Mouse (Mus musculus) lung, postnatal 14 days (tissue): ENCODE results near the gene Fes.

ENCODE experiments used
- DNase-seq: peaks from one replicate; pipeline ENCODE4 v3.0.0; 2021

The Fes gene

DNA sequence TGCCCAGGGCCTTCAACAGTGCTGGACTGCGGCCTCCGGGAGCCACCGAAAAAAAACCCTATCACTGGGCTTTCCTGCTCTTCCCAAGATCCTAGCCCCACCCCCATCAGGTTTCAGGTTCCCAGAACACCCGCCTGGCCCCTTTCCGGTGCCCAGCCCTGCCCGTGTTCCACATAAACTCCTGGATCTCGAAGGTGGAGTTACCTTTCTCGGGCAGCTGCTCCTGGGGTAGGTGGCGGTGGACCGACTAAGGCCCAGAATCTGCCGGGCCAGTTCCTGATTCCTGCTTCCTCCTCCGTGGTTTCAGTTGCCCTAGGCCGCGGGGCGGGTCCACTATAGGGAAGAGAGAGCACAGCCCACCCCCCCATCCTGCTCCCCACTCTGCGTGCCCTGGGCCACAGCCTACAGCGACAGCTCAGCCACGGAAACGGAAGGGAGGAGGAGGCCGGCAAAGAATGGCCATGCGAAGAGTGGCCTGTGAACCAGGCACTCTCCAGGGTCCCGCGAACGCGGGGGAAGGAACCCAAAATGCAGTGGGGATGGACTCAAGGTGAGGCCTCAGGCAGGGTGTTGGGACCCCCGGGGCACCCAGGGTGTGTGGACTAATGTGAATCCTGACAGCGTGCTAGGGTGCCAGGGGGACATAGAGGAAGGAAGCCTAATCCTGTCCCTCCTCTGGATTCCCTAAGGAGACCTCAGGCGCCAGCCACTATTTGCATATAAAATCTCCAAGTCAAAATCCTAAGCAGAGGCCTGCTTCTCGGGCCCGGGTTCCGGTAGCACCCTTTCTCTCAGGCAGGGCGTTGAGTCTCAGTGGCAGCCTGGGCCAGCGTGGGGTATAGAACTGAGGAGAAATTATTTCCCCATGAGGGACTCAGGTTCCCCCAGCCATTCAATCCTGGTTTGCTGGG is at the start of gene Fes:
Gene Fes, minus strand, starts transcription at position 314 of the 911 bp plus-strand sequence.
- DNase-seq = peak; percentile 74

DNA sequence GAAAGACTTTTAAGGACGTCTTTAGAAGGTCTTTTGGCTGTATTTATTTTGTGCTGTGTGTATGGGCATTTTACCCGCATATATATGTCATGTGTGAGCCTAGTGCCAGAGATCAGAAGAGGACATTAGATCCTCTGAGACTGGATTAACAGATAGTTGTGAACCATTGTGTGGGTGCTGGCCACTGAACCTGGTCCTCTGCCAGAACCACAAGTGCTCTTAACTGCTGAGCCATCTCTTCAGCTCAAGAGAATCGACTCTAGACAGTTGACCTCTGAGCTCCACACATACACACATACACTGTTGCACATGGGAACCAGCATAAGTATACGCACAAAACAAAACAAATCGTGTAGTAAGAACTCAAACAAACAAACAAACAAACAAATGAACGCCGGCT is 48.8 kb upstream of the Fes start:
- no peak for DNase-seq

GRCm38 (mm10) chr7:80435594-80435993 is 47.8 kb upstream of the Fes start:
- DNase-seq = no peak

- no peak for DNase-seq
Measured at GRCm38 (mm10) chr7:80429661-80430060, 41.9 kb upstream of the Fes start.

DNA sequence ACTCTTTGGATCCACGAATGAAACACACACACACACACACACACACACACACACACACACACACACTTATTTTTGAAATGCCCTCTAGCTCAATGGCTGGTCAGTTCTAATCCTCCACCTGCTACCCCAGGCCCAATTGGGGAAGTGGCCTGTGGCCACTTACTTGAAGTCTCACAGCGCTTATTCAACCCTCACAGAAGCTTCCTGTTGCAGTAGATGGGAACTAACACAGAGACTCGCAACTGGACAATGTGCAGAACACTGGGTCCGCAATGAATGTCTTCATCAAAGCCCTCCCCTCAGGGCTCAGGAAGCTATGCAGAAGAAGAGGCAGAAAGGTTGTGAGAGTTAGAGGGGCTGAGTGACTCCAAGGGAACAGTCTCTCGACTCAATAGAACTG is 40.0 kb upstream of the Fes start:
- DNase-seq = no peak

- DNase-seq = no peak
Measured at GRCm38 (mm10) chr7:80426363-80426762, 38.6 kb upstream of the Fes start.

DNA sequence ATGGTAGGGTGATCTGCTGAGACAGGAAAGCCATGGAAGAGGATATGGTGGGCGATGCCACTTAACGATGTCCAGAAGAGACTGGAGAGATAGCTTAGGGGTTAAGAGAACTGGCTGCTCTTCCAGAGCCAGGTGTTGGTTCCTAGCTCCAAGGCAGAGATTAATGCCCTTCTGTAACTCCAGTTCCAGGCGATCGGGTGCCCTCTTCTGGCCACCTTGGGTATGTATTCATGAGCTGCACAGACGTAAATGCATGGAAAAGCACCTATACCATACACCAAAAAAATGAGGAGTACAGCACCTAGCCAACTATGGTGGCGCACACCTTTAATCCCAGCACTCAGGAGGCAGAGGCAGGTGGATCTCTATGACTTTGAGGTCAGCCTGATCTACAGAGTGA is 37.0 kb upstream of the Fes start:
- no peak for DNase-seq

DNA sequence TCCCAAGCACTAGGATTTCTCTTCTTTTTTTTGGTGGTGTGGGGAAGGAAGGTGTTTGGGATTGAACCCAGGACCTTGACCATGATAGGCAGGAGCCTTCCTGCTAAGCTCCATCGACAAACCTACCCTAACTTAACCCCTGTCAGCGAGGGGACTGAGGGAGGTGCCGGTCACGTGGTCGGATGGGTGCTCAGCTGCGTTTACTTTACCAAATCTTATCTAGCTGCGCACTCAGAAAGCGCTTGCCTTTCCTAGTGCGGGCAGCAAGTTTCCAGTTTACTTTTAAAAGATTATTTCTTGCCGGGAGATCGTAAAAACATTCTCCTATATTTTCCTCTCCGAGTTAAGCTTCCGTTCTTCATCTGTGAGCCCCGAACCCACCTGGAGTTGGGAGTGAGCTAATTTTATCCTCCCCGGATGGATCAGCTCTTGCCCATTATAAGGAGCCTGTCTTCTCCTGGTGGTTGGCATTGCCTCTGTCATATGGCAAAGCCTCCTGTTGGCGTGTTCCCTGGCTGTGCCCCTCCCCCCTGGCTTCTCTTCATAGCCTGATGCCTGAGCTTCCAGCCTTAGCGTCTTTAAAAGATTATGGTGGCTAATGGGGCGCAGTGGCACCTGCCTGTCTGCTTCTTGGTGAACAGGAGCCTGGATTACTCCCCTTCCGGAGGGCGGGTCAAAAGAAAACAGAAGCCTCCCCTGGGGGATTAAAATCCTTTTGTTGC is 35.2 kb upstream of the Fes start:
- no peak for DNase-seq

DNA sequence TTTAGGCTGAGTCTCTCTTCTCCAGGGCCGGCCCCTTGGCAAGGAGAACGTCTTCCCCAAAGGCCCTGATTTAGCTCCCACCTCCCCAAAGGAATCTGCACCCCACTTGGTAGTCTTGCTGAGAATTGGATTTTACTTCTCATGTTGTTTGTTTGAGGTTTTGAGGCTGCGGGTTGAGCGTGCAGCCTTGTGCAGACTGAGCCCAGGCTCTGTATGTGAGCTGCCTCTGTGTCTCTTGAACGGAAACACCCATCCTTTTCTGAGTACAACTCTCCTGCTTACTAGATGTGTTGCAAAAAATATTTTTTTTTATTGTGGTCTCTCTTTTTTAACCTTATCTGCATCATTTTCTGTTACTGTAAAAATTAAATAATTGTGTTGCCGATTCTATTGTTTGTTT is 33.8 kb upstream of the Fes start:
- no peak for DNase-seq

DNA sequence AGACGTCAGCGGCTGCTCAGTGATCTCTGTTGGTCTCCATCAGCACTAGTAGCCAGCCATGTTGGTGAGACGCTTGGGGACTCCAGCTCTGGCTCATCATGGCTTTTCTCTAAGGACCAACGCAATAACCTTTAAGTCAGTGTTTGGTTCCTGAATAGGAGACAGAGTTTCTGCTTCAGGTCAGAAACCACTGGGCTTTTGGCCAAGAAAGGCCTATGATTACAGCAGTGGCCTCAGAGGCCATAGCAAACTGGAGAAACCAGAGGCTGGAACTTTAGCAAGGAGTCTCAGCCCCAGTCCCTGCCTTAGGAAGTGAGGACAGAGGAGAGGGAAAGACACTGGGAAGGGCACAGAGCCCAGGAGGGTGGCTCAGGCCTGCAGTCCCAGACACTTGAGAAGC is 32.8 kb upstream of the Fes start:
- DNase-seq = no peak

GRCm38 (mm10) chr7:80419278-80419677 is 31.5 kb upstream of the Fes start:
- no peak for DNase-seq

DNA sequence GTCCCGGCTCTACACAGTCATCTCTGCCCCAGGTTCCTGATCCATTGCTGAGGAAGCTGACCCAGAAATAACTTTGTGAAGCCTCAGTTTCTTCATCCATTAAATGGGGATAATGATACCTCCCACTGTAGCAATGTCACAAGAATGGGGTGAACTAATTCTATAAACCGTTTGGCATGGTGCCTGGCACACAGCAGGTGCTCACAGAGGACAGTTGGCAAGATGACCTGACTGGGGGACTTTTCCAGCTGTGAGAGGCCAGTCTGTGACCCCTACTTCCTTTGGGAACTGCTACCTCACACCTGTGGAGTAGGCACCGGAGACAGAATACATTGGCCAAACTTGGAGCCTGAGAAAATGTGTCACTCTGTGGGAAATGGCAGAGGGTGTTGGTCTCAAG is 30.3 kb upstream of the Fes start:
- DNase-seq = no peak

- DNase-seq = no peak
Measured at GRCm38 (mm10) chr7:80417601-80418000, 29.9 kb upstream of the Fes start.

- DNase-seq = no peak
Measured at GRCm38 (mm10) chr7:80416969-80417368, 29.2 kb upstream of the Fes start.

DNA sequence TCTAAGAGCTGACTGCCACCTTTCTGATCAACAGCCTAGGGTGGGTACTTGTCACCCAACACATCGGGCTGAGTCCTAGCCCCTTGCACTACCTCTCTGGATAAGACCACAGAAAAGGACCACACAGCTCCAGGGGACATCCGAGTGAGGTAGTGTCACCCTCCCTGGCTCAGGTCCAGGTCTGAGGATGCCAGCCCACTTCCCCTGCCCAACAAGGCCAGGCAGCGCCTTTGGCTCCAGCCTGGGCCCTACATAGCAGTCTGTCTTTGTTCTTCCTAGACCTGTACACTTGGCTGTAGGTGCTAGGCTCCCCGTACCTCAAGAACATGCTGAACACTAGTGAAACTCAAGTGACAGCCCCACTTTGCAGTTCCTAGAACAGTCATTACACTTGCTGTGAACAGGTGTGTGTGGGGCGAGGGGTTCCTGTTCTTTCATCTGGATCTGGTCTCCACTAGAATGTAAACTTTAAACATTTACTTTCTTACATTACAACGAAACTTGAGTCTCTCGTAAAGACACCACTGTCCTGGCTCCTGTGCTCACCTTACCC is 26.6 kb upstream of the Fes start:
- DNase-seq = no peak

DNA sequence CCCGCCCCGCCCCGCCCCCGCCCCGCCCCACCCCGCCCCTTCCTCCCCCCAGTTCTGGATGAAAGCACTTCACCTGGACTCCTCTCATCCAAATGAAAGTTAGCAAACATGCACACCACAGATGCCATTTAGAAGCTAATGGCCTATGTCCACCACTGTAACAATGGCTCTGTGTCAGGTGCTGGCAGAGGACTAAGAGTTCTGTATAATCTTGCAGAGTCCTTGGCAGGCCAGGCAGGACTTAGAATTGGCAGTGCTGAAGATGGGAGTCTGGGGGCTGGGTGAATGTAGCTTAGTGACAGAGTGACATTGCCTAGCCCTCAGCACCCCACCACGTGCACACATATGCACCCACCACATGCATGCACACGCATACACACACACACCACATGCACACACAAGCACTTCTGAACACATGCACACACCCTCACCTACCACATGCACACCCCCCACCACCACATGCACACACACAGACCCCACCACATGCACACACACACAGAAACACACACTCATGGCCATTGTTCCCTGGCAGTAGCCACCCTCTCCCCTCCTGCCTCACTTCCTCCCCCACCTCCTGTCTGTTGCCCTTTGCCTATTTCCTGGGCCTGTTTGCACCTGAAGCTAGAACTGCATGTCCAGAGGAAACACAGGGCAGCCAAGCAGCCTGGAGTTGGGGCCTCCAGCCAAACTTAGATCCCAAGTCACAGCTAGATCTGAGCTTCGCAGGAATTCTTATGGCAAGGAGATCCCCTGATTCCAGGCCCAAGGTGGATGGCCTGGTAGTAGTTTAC is 26.0 kb upstream of the Fes start:
- DNase-seq = no peak

- no peak for DNase-seq
Measured at GRCm38 (mm10) chr7:80412781-80413180, 25.0 kb upstream of the Fes start.

DNA sequence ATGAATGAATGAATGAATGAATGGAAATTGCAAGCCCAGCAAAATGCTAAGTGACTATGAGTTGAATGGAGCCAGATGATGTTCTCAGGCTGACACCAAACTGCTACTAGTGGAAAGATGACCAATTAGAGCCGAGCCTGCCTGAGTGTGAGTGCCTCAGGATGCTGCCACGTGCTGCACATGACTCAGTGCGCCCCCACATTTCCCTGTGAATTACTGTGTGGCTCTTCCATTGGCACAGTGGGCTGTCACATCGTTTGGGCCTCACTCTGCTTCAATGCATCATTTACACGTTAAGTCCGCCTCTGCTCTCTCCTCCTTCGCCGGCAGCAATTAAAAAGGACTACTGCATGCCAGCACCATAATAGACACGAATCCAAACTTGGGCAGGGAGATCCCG is 24.5 kb upstream of the Fes start:
- DNase-seq = no peak

DNA sequence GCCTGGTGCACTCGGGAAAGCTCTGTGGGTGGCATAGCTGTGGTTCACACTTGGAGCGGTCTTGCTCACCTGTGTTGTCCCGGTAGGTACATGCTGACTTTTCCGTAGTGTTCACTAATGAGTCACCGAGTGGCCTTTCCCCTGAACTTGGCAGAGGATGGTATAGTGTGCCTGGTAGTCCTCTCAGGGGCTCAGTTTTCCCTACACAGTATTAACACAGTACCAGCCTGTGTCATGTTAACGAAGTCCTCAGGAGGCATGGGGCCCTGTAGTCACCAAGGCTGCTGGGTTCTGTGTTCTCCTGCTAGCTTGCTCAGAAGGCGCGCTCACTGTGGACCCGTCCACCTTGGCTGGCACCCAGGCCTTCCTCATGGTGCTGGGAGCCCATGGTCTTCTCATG is 22.6 kb upstream of the Fes start:
- no peak for DNase-seq

DNA sequence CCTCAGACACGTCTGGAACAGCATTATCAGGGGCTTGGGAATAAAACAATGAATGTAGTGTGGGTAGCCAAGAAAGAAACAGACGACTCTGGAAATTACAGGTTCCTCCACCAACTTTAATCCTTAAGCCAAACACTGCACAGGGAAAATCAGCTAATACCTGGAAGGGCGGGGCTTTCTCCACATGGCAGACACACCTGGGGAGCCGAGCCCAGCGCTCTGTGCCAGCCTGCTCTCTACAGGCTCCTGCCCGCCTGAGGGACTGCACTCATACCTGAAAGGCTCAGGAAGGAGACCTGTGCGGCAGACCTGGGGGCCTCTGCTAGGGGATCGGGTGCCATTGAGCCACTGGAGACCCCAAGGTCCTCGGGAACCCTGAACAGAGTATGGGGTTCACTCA is 20.0 kb upstream of the Fes start:
- no peak for DNase-seq

GRCm38 (mm10) chr7:80406186-80406585 is 18.4 kb upstream of the Fes start:
- DNase-seq = no peak

- DNase-seq = no peak
Measured at GRCm38 (mm10) chr7:80405188-80405695, 17.5 kb upstream of the Fes start, which contains the start of gene Furin. TSS of gene Furin (minus strand) at chr7:80405436.
